ENCODE assay signal across 1 mouse cellular context in genomic region chr9:108201160-108201559, GRCm38 (mm10).
TF ChIP-seq lines count a peak whose summit lies in the region.

No protein-coding gene starts in this region.

TF ChIP-seq in CH12.LX, 34 proteins besides CTCF, POLR2A, EP300 and RAD21 (continued from another document):
- TF ChIP-seq ZKSCAN1 (IDR thresholded peaks at IDR 0.05; ENCODE audit: borderline replicate concordance, low read depth, low read length) (no peak), JUN (IDR thresholded peaks at IDR 0.05; ENCODE audit: insufficient read depth, low read depth, low read length) (no peak), ZC3H11A (IDR thresholded peaks at IDR 0.05; ENCODE audit: low read depth, low read length) (no peak), CHD1 (IDR thresholded peaks at IDR 0.05; ENCODE audit: low read depth, low read length) (no peak), ZMIZ1 (IDR thresholded peaks at IDR 0.05; ENCODE audit: low read depth, low read length) (no peak), JUND (conservative IDR thresholded peaks at IDR 0.05; ENCODE audit: low read depth, low read length) (no peak), SIN3A (IDR thresholded peaks at IDR 0.05; ENCODE audit: low read length) (no peak), ZNF384 (IDR thresholded peaks at IDR 0.05; ENCODE audit: low read depth, low read length) (no peak), USF2 (conservative IDR thresholded peaks at IDR 0.05; ENCODE audit: low read depth, low read length) (no peak), MAFK (IDR thresholded peaks at IDR 0.05; ENCODE audit: insufficient replicate concordance, low read length) (no peak), E2F4 (IDR thresholded peaks at IDR 0.05; ENCODE audit: insufficient replicate concordance, low read depth, low read length) (no peak), ETS1 (conservative IDR thresholded peaks at IDR 0.05; ENCODE audit: low read depth, low read length) (0 out of 2 replicates have a peak, but pooled peaks have one; percentile 6), CHD2 (IDR thresholded peaks at IDR 0.05; ENCODE audit: low read length) (no peak), NELFE (IDR thresholded peaks at IDR 0.05; ENCODE audit: low read depth, low read length) (0 out of 2 replicates have a peak, but pooled peaks have one; percentile 50), PAX5 (IDR thresholded peaks at IDR 0.05; ENCODE audit: low read length) (no peak), TBP (conservative IDR thresholded peaks at IDR 0.05; ENCODE audit: low read depth, low read length) (no peak), MEF2A (IDR thresholded peaks at IDR 0.05; ENCODE audit: borderline replicate concordance, low read depth, low read length) (no peak), MAZ (IDR thresholded peaks at IDR 0.05; ENCODE audit: low read depth, low read length) (peak; percentile 96)
